Mouse (Mus musculus) lung, embryonic 14.5 days (tissue): ENCODE results near the gene Tmem119. TPM values are rescaled to one million over a fixed set of nuclear protein-coding genes. Genes with fewer than 3 reads are reported as not detected.
"Not testable (repeated sequence)": the region's sequence is repeated elsewhere in the genome, so short reads cannot be mapped to it uniquely, and the experiment has no call there.

Source experiments
- ATAC-seq: fragments of 200-750 bp; cut with Nextera tagmentation; 2 replicates; pipeline ENCODE4 v1.8.0; 2017; ENCODE audit warnings: mild to moderate bottlenecking, moderate TSS enrichment, moderate library complexity; ENCODE audit not compliant: insufficient read depth
- DNase-seq: peaks from one replicate; pipeline ENCODE4 v3.0.0-alpha.2; 2015
- H3K27ac ChIP-seq: fragments of 300-500 bp; sonication (generic); 2 replicates; pipeline ENCODE4 v1.5.1; 2014; ENCODE audit warnings: low read depth, mild to moderate bottlenecking, moderate library complexity
- H3K27me3 ChIP-seq: fragments of 300-500 bp; sonication (generic); 2 replicates; pipeline ENCODE4 v1.6.1; 2014; ENCODE audit warnings: low read length, control low read depth; ENCODE audit not compliant: insufficient read depth
- H3K36me3 ChIP-seq: fragments of 300-500 bp; sonication (generic); 2 replicates; pipeline ENCODE4 v1.6.1; 2014; ENCODE audit warnings: control low read depth; ENCODE audit not compliant: insufficient read depth
- H3K4me1 ChIP-seq: fragments of 300-500 bp; sonication (generic); 2 replicates; pipeline ENCODE4 v1.6.1; 2014; ENCODE audit warnings: antibody characterized with exemption, control low read depth; ENCODE audit not compliant: insufficient read depth
- H3K4me2 ChIP-seq: fragments of 300-500 bp; sonication (generic); 2 replicates; pipeline ENCODE4 v1.6.1; 2014; ENCODE audit warnings: mild to moderate bottlenecking
- H3K4me3 ChIP-seq: fragments of 300-500 bp; sonication (generic); 2 replicates; pipeline ENCODE4 v1.5.1; 2014; ENCODE audit warnings: low read depth, low read length
- H3K9ac ChIP-seq: fragments of 300-500 bp; sonication (generic); 2 replicates; pipeline ENCODE4 v1.6.1; 2014
- H3K9me3 ChIP-seq: fragments of 300-500 bp; sonication (generic); 2 replicates; pipeline ENCODE4 v1.6.1; 2016; ENCODE audit warnings: low read depth, low read length, control low read depth
- CTCF ChIP-seq: IDR thresholded peaks from 2 replicates; pipeline ENCODE4 v1.5.1; 2016; ENCODE audit warnings: antibody characterized with exemption, low read depth
- WGBS: fragments of 180-500 bp; shearing (Covaris S2); extraction: QIAGEN DNeasy Blood & Tissue Kit; methylation state at CpG from one replicate; pipeline ENCODE4 v1.1.7; 2014; 5-methylcytosine and 5-hydroxymethylcytosine counted together
- polyA plus RNA-seq: library from polyadenylated mRNA; unstranded; fragments of >200 nt; fragmentation: Nextera tagmentation; extraction: Ambion mirVana; gene quantifications from 2 replicates; pipeline ENCODE4 v1.2.1, GENCODE M21; 2014

Tmem119 gene
- polyA plus RNA-seq, 1 experiment from 2014 or later: 23.6 TPM

- Histone ChIP-seq H3K9ac (no peak overlapping the region), H3K4me2 (no peak overlapping the region), H3K36me3 (peaks cover 23% of the 10 kb centered on the region), H3K4me1 (no peaks in the 10 kb centered on the region), H3K27me3 (no peaks in the 10 kb centered on the region), H3K4me3 (no peak overlapping the region), H3K27ac (no peak overlapping the region), H3K9me3 (no peaks in the 10 kb centered on the region)
- DNase-seq (no peak), ATAC-seq (no peak)
- no peak for TF ChIP-seq CTCF
- WGBS: 76% methylated on average over 7 of the region's 7 CpGs
Measured at GRCm38 (mm10) chr5:113781254-113781653, 19.1 kb downstream of the Tmem119 start.

GRCm38 (mm10) chr5:113780763-113781162 lies 19.6 kb downstream of the Tmem119 start:
- no peak overlapping the region for H3K4me3 ChIP-seq
- ATAC-seq (no peak), DNase-seq (no peak)
- H3K4me2 ChIP-seq: no peak overlapping the region
- WGBS: 78% methylated on average over 5 of the region's 5 CpGs
- no peak overlapping the region for H3K27ac ChIP-seq
- H3K4me1 ChIP-seq: no peaks in the 10 kb centered on the region
- H3K9ac ChIP-seq: no peak overlapping the region
- H3K9me3 ChIP-seq: no peaks in the 10 kb centered on the region
- peaks cover 28% of the 10 kb centered on the region for H3K36me3 ChIP-seq
- H3K27me3 ChIP-seq: no peaks in the 10 kb centered on the region
- TF ChIP-seq CTCF: no peak

GRCm38 (mm10) chr5:113780082-113780752 lies 20.1 kb downstream of the Tmem119 start:
- ATAC-seq: peak; percentile 12; the same call in 1 of the 2 replicates

GRCm38 (mm10) chr5:113779569-113779968 lies 20.7 kb downstream of the Tmem119 start:
- Histone ChIP-seq H3K4me3 (no peak overlapping the region), H3K4me2 (no peak overlapping the region), H3K9me3 (no peaks in the 10 kb centered on the region), H3K27ac (no peak overlapping the region), H3K27me3 (no peaks in the 10 kb centered on the region), H3K36me3 (peaks cover 40% of the 10 kb centered on the region), H3K4me1 (no peaks in the 10 kb centered on the region), H3K9ac (no peak overlapping the region)
- WGBS: 74% methylated on average over 5 of the region's 5 CpGs
- DNase-seq (no peak), ATAC-seq (no peak)
- no peak for TF ChIP-seq CTCF

More at GRCm38 (mm10) chr5:113780082-113780752, 20.1 kb downstream of the Tmem119 start:
- H3K4me3 ChIP-seq: no peak overlapping the region
- no peak overlapping the region for H3K9ac ChIP-seq
- TF ChIP-seq CTCF: no peak
- H3K27me3 ChIP-seq: no peaks in the 10 kb centered on the region
- 93% methylated on average over 3 of the region's 3 CpGs for WGBS
- no peaks in the 10 kb centered on the region for H3K9me3 ChIP-seq
- no peak overlapping the region for H3K4me2 ChIP-seq
- no peak overlapping the region for H3K27ac ChIP-seq
- H3K36me3 ChIP-seq: peaks cover 34% of the 10 kb centered on the region
- no peaks in the 10 kb centered on the region for H3K4me1 ChIP-seq
- no peak for DNase-seq

- not testable (repeated sequence) for H3K9me3 ChIP-seq, H3K9ac ChIP-seq, H3K4me3 ChIP-seq, ATAC-seq, H3K4me2 ChIP-seq, H3K27ac ChIP-seq, DNase-seq, H3K27me3 ChIP-seq, H3K4me1 ChIP-seq
- H3K36me3 ChIP-seq: peaks cover 43% of the 10 kb centered on the region
- WGBS: 86% methylated on average over 8 of the region's 8 CpGs
Measured at GRCm38 (mm10) chr5:113777728-113778127, 22.6 kb downstream of the Tmem119 start.

GRCm38 (mm10) chr5:113776896-113777226 lies 23.5 kb downstream of the Tmem119 start:
- Histone ChIP-seq H3K27ac (no peak overlapping the region), H3K4me3 (no peak overlapping the region), H3K9me3 (no peaks in the 10 kb centered on the region), H3K27me3 (no peaks in the 10 kb centered on the region), H3K9ac (no peak overlapping the region), H3K4me2 (no peak overlapping the region), H3K4me1 (no peaks in the 10 kb centered on the region), H3K36me3 (peaks cover 43% of the 10 kb centered on the region)
- TF ChIP-seq CTCF: no peak
- WGBS: 82% methylated on average over 8 of the region's 8 CpGs
- DNase-seq (no peak), ATAC-seq (no peak)

GRCm38 (mm10) chr5:113776128-113776895 lies 24.0 kb downstream of the Tmem119 start:
- H3K9ac ChIP-seq: no peak overlapping the region
- H3K9me3 ChIP-seq: no peaks in the 10 kb centered on the region
- TF ChIP-seq CTCF: no peak
- H3K36me3 ChIP-seq: peaks cover 43% of the 10 kb centered on the region
- no peak for DNase-seq
- no peak for ATAC-seq
- no peak overlapping the region for H3K4me3 ChIP-seq
- H3K4me1 ChIP-seq: no peaks in the 10 kb centered on the region
- H3K27ac ChIP-seq: no peak overlapping the region
- H3K4me2 ChIP-seq: no peak overlapping the region
- WGBS: 87% methylated on average over 15 of the region's 15 CpGs
- H3K27me3 ChIP-seq: no peaks in the 10 kb centered on the region
